Mouse (Mus musculus) heart, postnatal 25 days (tissue): ENCODE results near the gene Pou2f2. TPM values are rescaled to one million over a fixed set of nuclear protein-coding genes. Genes with fewer than 3 reads are reported as not detected.

Experiments
- microRNA-seq: library from miRNA; unstranded; fragments of <30 nt; microRNA quantifications from one replicate; pipeline ENCODE4 v1.2.0, GENCODE M21; 2022
- total RNA-seq, 2 experiments: library from RNA; stranded (reverse); gene quantifications; 2 replicates each; pipeline ENCODE4 v1.2.3; 2021

Pou2f2 gene
- total RNA-seq, 2 experiments from 2014 or later: 0.60 to 0.61 TPM

Small RNAs within 50 kb of the gene (microRNA-seq; reads per million reads assigned to microRNA genes)
- not detected for gene Mir6537
- not detected for gene Mir7048

Other genes with a start within 250 kb of the Pou2f2 start
- not detected for gene Gm4881, start 235.2 kb downstream of the Pou2f2 start, total RNA-seq
- gene Rabac1, start 207.0 kb downstream of the Pou2f2 start, total RNA-seq: 100 to 1,000 TPM; 285 to 315 TPM
- gene Atp1a3, start 173.8 kb downstream of the Pou2f2 start, total RNA-seq: under 1 TPM; 0.47 to 0.67 TPM
- 1 to 10 TPM; 4.5 to 4.8 TPM for gene Grik5, start 107.4 kb downstream of the Pou2f2 start, total RNA-seq
- 1 to 10 TPM; 9.8 to 9.9 TPM for gene Zfp574, start 107.2 kb downstream of the Pou2f2 start, total RNA-seq
- gene Dedd2, start 40.9 kb upstream of the Pou2f2 start, total RNA-seq: 10 to 100 TPM; 13.6 to 20.2 TPM
- gene Zfp526, start 41.7 kb upstream of the Pou2f2 start, total RNA-seq: 1 to 10 TPM; 8.0 to 9.1 TPM
- gene Gsk3a, start 58.1 kb upstream of the Pou2f2 start, total RNA-seq: 10 to 100 TPM; 62.6 to 64.6 TPM
- 10 to 100 TPM; 19.2 to 29.6 TPM for gene Erf, start 71.0 kb upstream of the Pou2f2 start, total RNA-seq
- gene Cic, start 88.0 kb upstream of the Pou2f2 start, total RNA-seq: 10 to 100 TPM; 61.9 to 65.9 TPM
- 1 to 10 TPM; 2.7 to 4.3 TPM for gene Pafah1b3, start 118.3 kb upstream of the Pou2f2 start, total RNA-seq
- not detected for gene Prr19, start 121.7 kb upstream of the Pou2f2 start, total RNA-seq
- not detected for gene Tmem145, start 126.4 kb upstream of the Pou2f2 start, total RNA-seq
- gene Megf8, start 137.4 kb upstream of the Pou2f2 start, total RNA-seq: 10 to 100 TPM; 25.1 to 26.6 TPM
- gene Cnfn, start 190.0 kb upstream of the Pou2f2 start, total RNA-seq: not detected
- gene Lipe, start 219.0 kb upstream of the Pou2f2 start, total RNA-seq: 10 to 100 TPM; 40.5 to 41.5 TPM
- not detected for gene Cxcl17, start 233.2 kb upstream of the Pou2f2 start, total RNA-seq